ENCODE assay signal across 8 mouse cellular contexts in genomic region chr2:52425523-52425795, GRCm38 (mm10). TPM values are rescaled to one million over a fixed set of nuclear protein-coding genes. Genes with fewer than 3 reads are reported as not detected.
DNase-seq lines count a peak whose midpoint lies in the region; ATAC-seq and TF ChIP-seq lines count a peak whose summit lies in the region.

No protein-coding gene starts in this region.

- no peak for ATAC-seq in kidney, postnatal 0 days (replicated peaks; ENCODE audit: low FRiP score, low read depth)
- ATAC-seq in embryonic facial prominence, embryonic 13.5 days (ENCODE audit: insufficient number of reproducible peaks, insufficient read depth, low FRiP score, low TSS enrichment, low read depth) = no peak
- no peak for ATAC-seq in intestine, postnatal 0 days
- no peak for ATAC-seq in inflammation-experienced regulatory T-cells, adult 6 months

- no peak for TF ChIP-seq CTCF in kidney, postnatal 0 days (IDR thresholded peaks at IDR 0.05; ENCODE audit: low read depth)
- TF ChIP-seq CTCF in intestine, postnatal 0 days (IDR thresholded peaks at IDR 0.05; ENCODE audit: low read depth) = no peak

- H3K27ac ChIP-seq in kidney, postnatal 0 days = peak overlapping the region; percentile 31
- H3K27ac ChIP-seq in embryonic facial prominence, embryonic 13.5 days = peak overlapping the region; percentile 91
- H3K27ac ChIP-seq in intestine, postnatal 0 days (ENCODE audit: low read depth, low read length) = peak overlapping the region; percentile 90

- H3K36me3 ChIP-seq in kidney, postnatal 0 days (ENCODE audit: insufficient read depth, low read length) = no peaks in the 10 kb centered on the region
- H3K36me3 ChIP-seq in embryonic facial prominence, embryonic 13.5 days = no peaks in the 10 kb centered on the region
- no peaks in the 10 kb centered on the region for H3K36me3 ChIP-seq in intestine, postnatal 0 days (ENCODE audit: control insufficient read depth, insufficient read depth)
- H3K36me3 ChIP-seq in myocyte (ENCODE audit: control insufficient read depth, insufficient read depth) = no peaks in the 10 kb centered on the region

- WGBS in kidney, postnatal 0 days = 12% methylated on average over 10 of the region's 10 CpGs
- 18% methylated on average over 10 of the region's 10 CpGs for WGBS in embryonic facial prominence, embryonic 13.5 days
- 10% methylated on average over 10 of the region's 10 CpGs for WGBS in intestine, postnatal 0 days

- no peaks in the 10 kb centered on the region for H3K27me3 ChIP-seq in kidney, postnatal 0 days (ENCODE audit: insufficient read depth, low read length)
- H3K27me3 ChIP-seq in embryonic facial prominence, embryonic 13.5 days = no peaks in the 10 kb centered on the region
- H3K27me3 ChIP-seq in intestine, postnatal 0 days (replicated peaks; ENCODE audit: control insufficient read depth, insufficient read depth, low read length) = no peaks in the 10 kb centered on the region
- H3K27me3 ChIP-seq in myocyte (ENCODE audit: control insufficient read depth, insufficient read depth, insufficient read length) = no peaks in the 10 kb centered on the region

- peak overlapping the region; percentile 97 for H3K9ac ChIP-seq in kidney, postnatal 0 days (ENCODE audit: low read depth, low read length)
- peak overlapping the region; percentile 96 for H3K9ac ChIP-seq in embryonic facial prominence, embryonic 13.5 days
- peak overlapping the region; percentile 97 for H3K9ac ChIP-seq in intestine, postnatal 0 days (ENCODE audit: low read depth, low read length)

- peak overlapping the region; percentile 99 for H3K4me3 ChIP-seq in kidney, postnatal 0 days (replicated peaks; ENCODE audit: low read depth, low read length)
- peak overlapping the region; percentile 97 for H3K4me3 ChIP-seq in embryonic facial prominence, embryonic 13.5 days
- H3K4me3 ChIP-seq in intestine, postnatal 0 days (ENCODE audit: low read depth, low read length) = peak overlapping the region; percentile 97
- peak overlapping the region; percentile 59 for H3K4me3 ChIP-seq in myocyte

- no peak overlapping the region for H3ac ChIP-seq in myocyte (ENCODE audit: control insufficient read depth, insufficient read length)

- H3K4me2 ChIP-seq in kidney, postnatal 0 days (ENCODE audit: low read length) = peak overlapping the region; percentile 72
- H3K4me2 ChIP-seq in embryonic facial prominence, embryonic 13.5 days = peak overlapping the region; percentile 78
- H3K4me2 ChIP-seq in intestine, postnatal 0 days (replicated peaks; ENCODE audit: low read depth) = peak overlapping the region; percentile 88
- H3K4me2 ChIP-seq in myocyte (ENCODE audit: low read depth) = peak overlapping the region; percentile 72

- H3K4me1 ChIP-seq in kidney, postnatal 0 days (replicated peaks; ENCODE audit: insufficient read depth, low read length) = peaks cover 9% of the 10 kb centered on the region
- peaks cover 28% of the 10 kb centered on the region for H3K4me1 ChIP-seq in embryonic facial prominence, embryonic 13.5 days
- no peaks in the 10 kb centered on the region for H3K4me1 ChIP-seq in intestine, postnatal 0 days (replicated peaks; ENCODE audit: control insufficient read depth, insufficient read depth, low read length)

- DNase-seq in kidney, postnatal 0 days (ENCODE audit: low spot score) = no peak
- no peak for DNase-seq in kidney, adult 9 months
- no peak for DNase-seq in right cerebral cortex, postnatal 14 days
- DNase-seq in adrenal gland, postnatal 10 days = no peak

- no peak for TF ChIP-seq POLR2A in myocyte (IDR thresholded peaks at IDR 0.05; ENCODE audit: insufficient read length, low read depth)

- no peaks in the 10 kb centered on the region for H3K9me3 ChIP-seq in kidney, postnatal 0 days (replicated peaks; ENCODE audit: low read length)
- no peaks in the 10 kb centered on the region for H3K9me3 ChIP-seq in embryonic facial prominence, embryonic 13.5 days
- H3K9me3 ChIP-seq in intestine, postnatal 0 days (ENCODE audit: control insufficient read depth) = no peaks in the 10 kb centered on the region

- peaks cover 40% of the 10 kb centered on the region for H3K79me2 ChIP-seq in myocyte (ENCODE audit: control insufficient read depth, insufficient read depth)

TF ChIP-seq in myocyte, 11 proteins besides CTCF, POLR2A, EP300 and RAD21:
- TF ChIP-seq POLR2AphosphoS2 (IDR thresholded peaks at IDR 0.05; ENCODE audit: insufficient read length, low read depth) (no peak), USF1 (IDR thresholded peaks at IDR 0.05; ENCODE audit: low read depth) (no peak), MYOD1 (IDR thresholded peaks at IDR 0.05; ENCODE audit: control insufficient read depth in 1 of 3, insufficient read length in 2 of 3, low read depth in 2 of 3) (no peak)
TF ChIP-seq in myocyte: peak in this region for 0.

RNA-seq across cellular contexts. Expression of gene Arl5a, which starts 0.8 kb away (rescaled TPM):
- polyA plus RNA-seq in kidney, postnatal 0 days (2015; fragmentation: Nextera tagmentation; extraction: Ambion mirVana) = 32.1 and 33.2 TPM in 2 replicates
- polyA plus RNA-seq in embryonic facial prominence, embryonic 13.5 days (2015; fragmentation: Nextera tagmentation; extraction: Ambion mirVana) = 44.4 and 48.8 TPM in 2 replicates
- polyA plus RNA-seq in intestine, postnatal 0 days (2015; fragmentation: Nextera tagmentation; extraction: Ambion mirVana) = 27.4 and 31.1 TPM in 2 replicates
- 14.6 TPM for polyA plus RNA-seq in myocyte (2012; fragmentation: generic; extraction: Trizol)
- 10 to 100 TPM; 14.4 to 24.2 (median 19.3) TPM for polyA plus RNA-seq in inflammation-experienced regulatory T-cells, adult 6 months (2017; shearing (Covaris generic))
- total RNA-seq in adrenal gland, postnatal 10 days (2021) = 10 to 100 TPM; 44.6 to 46.8 TPM

RNA-seq across cellular contexts. Expression of gene Neb, which starts 47.2 kb away (rescaled TPM):
- 0.74 and 0.75 TPM in 2 replicates for polyA plus RNA-seq in kidney, postnatal 0 days (2015; fragmentation: Nextera tagmentation; extraction: Ambion mirVana)
- 10.8 and 15.7 TPM in 2 replicates for polyA plus RNA-seq in embryonic facial prominence, embryonic 13.5 days (2015; fragmentation: Nextera tagmentation; extraction: Ambion mirVana)
- polyA plus RNA-seq in intestine, postnatal 0 days (2015; fragmentation: Nextera tagmentation; extraction: Ambion mirVana) = 0.10 and 0.17 TPM in 2 replicates
- 60.8 TPM for polyA plus RNA-seq in myocyte (2012; fragmentation: generic; extraction: Trizol)
- 10 to 100 TPM; 12.6 to 22.0 (median 14.4) TPM for polyA plus RNA-seq in inflammation-experienced regulatory T-cells, adult 6 months (2017; shearing (Covaris generic))
- 100 to 1,000 TPM in 1 of 2 experiments, 10 to 100 TPM in 1; 56.2 to 237 TPM for total RNA-seq in adrenal gland, postnatal 10 days (2021)

Comparison
In these comparisons a context has a peak if more than half of its experiments do, and no peak if none do; other contexts are left out.
1. H3K27ac ChIP-seq: peak in every context shown above with its lines; median percentile 91 in embryonic facial prominence, embryonic 13.5 days; 90 in intestine, postnatal 0 days; 31 in kidney, postnatal 0 days.